Mouse (Mus musculus): Measurements from ENCODE around the gene Dnajb13. TPM values are rescaled to one million over a fixed set of nuclear protein-coding genes. Genes with fewer than 3 reads are reported as not detected.
A peak's percentile ranks its signal among the peaks of the same experiment; 100 is the strongest.

Dnajb13 gene
- total and polyA plus RNA-seq, 3 experiments = 0.16 TPM; not detected in 2

DNA sequence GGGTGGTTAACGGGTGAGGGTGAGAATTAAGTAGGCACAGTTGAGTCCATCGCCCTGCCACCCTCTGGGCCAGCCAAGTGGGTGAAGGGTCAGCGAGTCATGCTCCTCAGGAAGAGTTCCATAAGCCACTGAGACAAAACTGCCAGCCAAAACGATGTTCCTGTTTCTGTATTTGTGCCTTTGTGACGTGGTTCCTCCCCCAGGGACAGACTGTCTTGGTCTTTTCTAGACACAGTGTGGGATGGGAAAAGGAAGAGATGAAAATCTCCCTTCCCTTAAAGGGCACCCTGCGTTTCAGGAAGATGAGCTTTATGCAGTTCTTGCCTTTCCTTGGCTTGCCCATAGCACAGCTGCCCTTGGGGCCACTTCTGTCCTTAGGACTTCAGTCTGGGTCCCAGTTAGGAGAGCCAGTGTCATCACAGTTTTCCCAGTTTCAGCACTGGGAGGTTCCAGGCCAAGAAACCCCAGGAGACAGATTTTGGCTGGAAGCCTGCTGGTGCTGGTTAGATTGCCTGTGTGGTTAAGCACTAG, 53.1 kb downstream of the Dnajb13 start:
- Histone ChIP-seq H3K4me1 (ENCODE audit: insufficient read depth, low read depth, low read length) (peaks cover 84% of the 10 kb centered on the region), H3K36me3 (replicated peaks) (peaks cover 85% of the 10 kb centered on the region), H3K27me3 (ENCODE audit: insufficient read depth, low read length) (no peaks in the 10 kb centered on the region), H3K9me3 (replicated peaks) (no peaks in the 10 kb centered on the region), H3K4me3 (ENCODE audit: low read depth, low read length) (no peak overlapping the region)
- TF ChIP-seq POLR2AphosphoS5 (IDR thresholded peaks at IDR 0.05; ENCODE audit: insufficient replicate concordance, low read depth, low read length) (no peak), GATA1 (IDR thresholded peaks at IDR 0.05; ENCODE audit: borderline replicate concordance, low read length) (no peak), GATA2 (IDR thresholded peaks at IDR 0.05; ENCODE audit: borderline replicate concordance, low read depth, low read length) (no peak), CTCF (IDR thresholded peaks at IDR 0.05; ENCODE audit: low read depth, low read length) (no peak), TAL1 (conservative IDR thresholded peaks at IDR 0.05; ENCODE audit: low read depth, low read length) (no peak)
- ATAC-seq (ENCODE audit: extremely low read depth, insufficient number of reproducible peaks, low FRiP score, poor library complexity, severe bottlenecking) (no peak), DNase-seq (ENCODE audit: low spot score) (no peak)

DNA sequence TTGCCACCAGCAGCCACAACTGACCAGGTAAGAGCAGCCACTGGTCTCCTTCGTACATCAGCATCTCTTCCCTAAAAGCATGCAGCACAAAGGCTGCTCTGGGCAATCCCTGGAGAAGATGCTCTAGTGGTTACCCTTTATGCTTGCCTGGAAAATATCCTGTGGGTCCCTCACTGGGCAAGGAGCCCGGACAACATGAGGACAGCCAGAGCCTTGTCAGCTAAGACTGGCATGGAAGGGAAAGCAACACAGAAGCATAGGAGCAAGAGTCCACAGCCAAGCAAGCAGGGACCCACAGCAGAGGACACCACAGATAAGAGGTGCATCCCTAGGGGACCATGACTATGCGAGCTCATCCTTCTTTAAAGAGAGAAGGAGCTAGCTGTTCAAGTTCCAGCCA, 54.9 kb downstream of the Dnajb13 start:
- Histone ChIP-seq H3K36me3 (replicated peaks) (peaks cover 94% of the 10 kb centered on the region), H3K4me1 (ENCODE audit: insufficient read depth, low read depth, low read length) (peaks cover 66% of the 10 kb centered on the region), H3K9me3 (replicated peaks) (no peaks in the 10 kb centered on the region), H3K4me3 (ENCODE audit: low read depth, low read length) (no peak overlapping the region), H3K27me3 (ENCODE audit: insufficient read depth, low read length) (no peaks in the 10 kb centered on the region)
- ATAC-seq (ENCODE audit: extremely low read depth, insufficient number of reproducible peaks, low FRiP score, poor library complexity, severe bottlenecking) (no peak), DNase-seq (ENCODE audit: low spot score) (no peak)
- TF ChIP-seq CTCF (IDR thresholded peaks at IDR 0.05; ENCODE audit: low read depth, low read length) (no peak), POLR2AphosphoS5 (IDR thresholded peaks at IDR 0.05; ENCODE audit: insufficient replicate concordance, low read depth, low read length) (no peak), GATA2 (IDR thresholded peaks at IDR 0.05; ENCODE audit: borderline replicate concordance, low read depth, low read length) (no peak), TAL1 (conservative IDR thresholded peaks at IDR 0.05; ENCODE audit: low read depth, low read length) (no peak), GATA1 (IDR thresholded peaks at IDR 0.05; ENCODE audit: borderline replicate concordance, low read length) (no peak)

GRCm38 (mm10) chr7:100458153-100458552, 56.6 kb downstream of the Dnajb13 start:
- peaks cover 49% of the 10 kb centered on the region for H3K4me1 ChIP-seq (ENCODE audit: insufficient read depth, low read depth, low read length)
- no peaks in the 10 kb centered on the region for H3K27me3 ChIP-seq (ENCODE audit: insufficient read depth, low read length)
- DNase-seq (ENCODE audit: low spot score) (peak; percentile 68), ATAC-seq (ENCODE audit: extremely low read depth, insufficient number of reproducible peaks, low FRiP score, poor library complexity, severe bottlenecking) (peak; percentile 82)
- no peak for TF ChIP-seq POLR2AphosphoS5 (IDR thresholded peaks at IDR 0.05; ENCODE audit: insufficient replicate concordance, low read depth, low read length)
- 0 out of 2 replicates have a peak, but pooled peaks have one; percentile 13 for TF ChIP-seq TAL1 (conservative IDR thresholded peaks at IDR 0.05; ENCODE audit: low read depth, low read length)
- TF ChIP-seq GATA2 (IDR thresholded peaks at IDR 0.05; ENCODE audit: borderline replicate concordance, low read depth, low read length) = no peak
- no peak for TF ChIP-seq CTCF (IDR thresholded peaks at IDR 0.05; ENCODE audit: low read depth, low read length)
- TF ChIP-seq GATA1 (IDR thresholded peaks at IDR 0.05; ENCODE audit: borderline replicate concordance, low read length) = no peak
- H3K4me3 ChIP-seq (ENCODE audit: low read depth, low read length) = no peak overlapping the region
- peaks cover 94% of the 10 kb centered on the region for H3K36me3 ChIP-seq (replicated peaks)
- H3K9me3 ChIP-seq (replicated peaks) = no peaks in the 10 kb centered on the region

Other genes with a start within 250 kb of the Dnajb13 start
- not detected in 2 replicates for gene P4ha3, start 229.4 kb downstream of the Dnajb13 start, total RNA-seq (2014; fragmentation: Nextera tagmentation)
- gene P4ha3, start 229.4 kb downstream of the Dnajb13 start, total RNA-seq (2017) = 0.12 and 0.16 TPM in 2 replicates
- gene P4ha3, start 229.4 kb downstream of the Dnajb13 start, polyA plus RNA-seq (2012) = not detected in 2 replicates
- 66.0 and 76.2 TPM in 2 replicates for gene C2cd3, start 142.7 kb downstream of the Dnajb13 start, total RNA-seq (2014; fragmentation: Nextera tagmentation)
- gene C2cd3, start 142.7 kb downstream of the Dnajb13 start, total RNA-seq (2017) = 26.1 and 27.7 TPM in 2 replicates
- gene C2cd3, start 142.7 kb downstream of the Dnajb13 start, polyA plus RNA-seq (2012) = 22.6 and 25.7 TPM in 2 replicates
- gene Ppme1, start 142.7 kb downstream of the Dnajb13 start, total RNA-seq (2014; fragmentation: Nextera tagmentation) = 45.2 and 57.8 TPM in 2 replicates
- gene Ppme1, start 142.7 kb downstream of the Dnajb13 start, total RNA-seq (2017) = 85.7 and 87.0 TPM in 2 replicates
- 54.4 and 61.1 TPM in 2 replicates for gene Ppme1, start 142.7 kb downstream of the Dnajb13 start, polyA plus RNA-seq (2012)
- gene Ucp3, start 42.0 kb downstream of the Dnajb13 start, total RNA-seq (2014; fragmentation: Nextera tagmentation) = not detected in 2 replicates
- 0.33 TPM in 1 of 2 replicates, not detected in the other for gene Ucp3, start 42.0 kb downstream of the Dnajb13 start, total RNA-seq (2017)
- gene Ucp3, start 42.0 kb downstream of the Dnajb13 start, polyA plus RNA-seq (2012) = not detected in 2 replicates
- gene Ucp2, start 21.6 kb downstream of the Dnajb13 start, total RNA-seq (2014; fragmentation: Nextera tagmentation) = 688 and 701 TPM in 2 replicates
- gene Ucp2, start 21.6 kb downstream of the Dnajb13 start, total RNA-seq (2017) = 142 and 164 TPM in 2 replicates
- gene Ucp2, start 21.6 kb downstream of the Dnajb13 start, polyA plus RNA-seq (2012) = 838 and 989 TPM in 2 replicates
- 15.4 and 20.0 TPM in 2 replicates for gene Coa4, start 22.1 kb upstream of the Dnajb13 start, total RNA-seq (2014; fragmentation: Nextera tagmentation)
- 21.9 and 22.0 TPM in 2 replicates for gene Coa4, start 22.1 kb upstream of the Dnajb13 start, total RNA-seq (2017)
- 9.1 and 9.6 TPM in 2 replicates for gene Coa4, start 22.1 kb upstream of the Dnajb13 start, polyA plus RNA-seq (2012)
- gene Rab6a, start 92.5 kb upstream of the Dnajb13 start, total RNA-seq (2014; fragmentation: Nextera tagmentation) = 97.7 and 112 TPM in 2 replicates
- 71.9 and 89.2 TPM in 2 replicates for gene Rab6a, start 92.5 kb upstream of the Dnajb13 start, total RNA-seq (2017)
- 18.8 and 29.6 TPM in 2 replicates for gene Rab6a, start 92.5 kb upstream of the Dnajb13 start, polyA plus RNA-seq (2012)
- gene Mrpl48, start 93.3 kb upstream of the Dnajb13 start, total RNA-seq (2014; fragmentation: Nextera tagmentation) = 19.4 and 21.4 TPM in 2 replicates
- gene Mrpl48, start 93.3 kb upstream of the Dnajb13 start, total RNA-seq (2017) = 41.9 and 46.0 TPM in 2 replicates
- 1.3 and 1.7 TPM in 2 replicates for gene Mrpl48, start 93.3 kb upstream of the Dnajb13 start, polyA plus RNA-seq (2012)
- gene Plekhb1, start 147.5 kb upstream of the Dnajb13 start, total RNA-seq (2014; fragmentation: Nextera tagmentation) = not detected in 2 replicates
- gene Plekhb1, start 147.5 kb upstream of the Dnajb13 start, total RNA-seq (2017) = 0.41 TPM in 1 of 2 replicates, not detected in the other
- gene Plekhb1, start 147.5 kb upstream of the Dnajb13 start, polyA plus RNA-seq (2012) = not detected in 2 replicates
- gene Fam168a, start 191.7 kb upstream of the Dnajb13 start, total RNA-seq (2014; fragmentation: Nextera tagmentation) = 63.6 and 88.2 TPM in 2 replicates
- gene Fam168a, start 191.7 kb upstream of the Dnajb13 start, total RNA-seq (2017) = 14.8 and 16.3 TPM in 2 replicates
- gene Fam168a, start 191.7 kb upstream of the Dnajb13 start, polyA plus RNA-seq (2012) = 49.3 and 51.9 TPM in 2 replicates